Mouse (Mus musculus) layer of hippocampus, adult 11-12 months (tissue): ENCODE results near the gene Fam171a2.
"Not testable (repeated sequence)": the region's sequence is repeated elsewhere in the genome, so short reads cannot be mapped to it uniquely, and the experiment has no call there.

ENCODE experiments used
- DNase-seq: peaks from one replicate; pipeline ENCODE4 v3.0.0; 2022; ENCODE audit warnings: low spot score

The Fam171a2 gene

DNA sequence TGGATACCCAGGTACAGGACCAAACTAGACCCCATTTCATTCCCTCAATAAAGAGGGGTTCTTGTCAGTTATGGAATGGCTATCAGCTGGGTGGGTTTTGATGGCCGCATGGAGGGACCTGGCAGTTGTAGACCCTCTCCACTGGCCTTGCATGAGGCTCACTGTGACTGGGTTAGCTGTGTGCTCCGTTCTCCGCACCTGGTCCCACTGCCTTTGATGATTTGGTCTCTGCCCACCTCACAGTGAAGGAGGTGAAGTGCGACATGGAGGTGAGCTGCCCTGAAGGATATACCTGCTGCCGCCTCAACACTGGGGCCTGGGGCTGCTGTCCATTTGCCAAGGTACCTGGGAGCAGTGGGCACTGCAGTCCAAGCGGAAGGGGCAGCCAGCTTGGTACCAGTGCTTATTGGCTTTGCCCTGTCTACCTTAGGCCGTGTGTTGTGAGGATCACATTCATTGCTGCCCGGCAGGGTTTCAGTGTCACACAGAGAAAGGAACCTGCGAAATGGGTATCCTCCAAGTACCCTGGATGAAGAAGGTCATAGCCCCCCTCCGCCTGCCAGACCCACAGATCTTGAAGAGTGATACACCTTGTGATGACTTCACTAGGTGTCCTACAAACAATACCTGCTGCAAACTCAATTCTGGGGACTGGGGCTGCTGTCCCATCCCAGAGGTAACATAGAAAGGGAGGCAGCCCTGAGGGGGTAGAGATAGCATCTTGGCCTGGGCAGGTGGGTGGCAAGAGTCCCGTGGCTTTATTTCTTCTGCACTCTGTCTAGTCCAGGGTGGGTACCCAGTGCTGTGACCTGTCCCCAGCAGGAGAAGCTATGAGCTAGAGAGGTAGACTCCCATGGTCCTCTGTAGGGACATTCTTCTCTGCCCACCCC lies 12.4 kb downstream of the Fam171a2 start:
- DNase-seq, result no peak

GRCm38 (mm10) chr11:102434406-102434805 lies 13.1 kb downstream of the Fam171a2 start:
- DNase-seq, result peak; percentile 90

GRCm38 (mm10) chr11:102433866-102434265 lies 13.6 kb downstream of the Fam171a2 start:
- no peak for DNase-seq

DNA sequence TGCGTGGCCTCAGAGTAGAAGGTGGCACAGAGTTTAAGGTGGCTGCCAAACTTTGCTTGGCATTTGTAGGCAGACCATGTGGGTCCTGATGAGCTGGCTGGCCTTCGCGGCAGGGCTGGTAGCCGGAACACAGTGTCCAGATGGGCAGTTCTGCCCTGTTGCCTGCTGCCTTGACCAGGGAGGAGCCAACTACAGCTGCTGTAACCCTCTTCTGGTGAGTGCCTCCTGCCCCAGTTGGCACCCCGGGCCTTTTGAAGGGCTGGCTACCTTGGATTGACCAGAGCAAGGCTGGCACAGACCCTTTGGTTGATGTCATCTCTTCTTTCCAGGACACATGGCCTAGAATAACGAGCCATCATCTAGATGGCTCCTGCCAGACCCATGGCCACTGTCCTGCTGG lies 14.6 kb downstream of the Fam171a2 start:
- DNase-seq, result peak; percentile 37

DNA sequence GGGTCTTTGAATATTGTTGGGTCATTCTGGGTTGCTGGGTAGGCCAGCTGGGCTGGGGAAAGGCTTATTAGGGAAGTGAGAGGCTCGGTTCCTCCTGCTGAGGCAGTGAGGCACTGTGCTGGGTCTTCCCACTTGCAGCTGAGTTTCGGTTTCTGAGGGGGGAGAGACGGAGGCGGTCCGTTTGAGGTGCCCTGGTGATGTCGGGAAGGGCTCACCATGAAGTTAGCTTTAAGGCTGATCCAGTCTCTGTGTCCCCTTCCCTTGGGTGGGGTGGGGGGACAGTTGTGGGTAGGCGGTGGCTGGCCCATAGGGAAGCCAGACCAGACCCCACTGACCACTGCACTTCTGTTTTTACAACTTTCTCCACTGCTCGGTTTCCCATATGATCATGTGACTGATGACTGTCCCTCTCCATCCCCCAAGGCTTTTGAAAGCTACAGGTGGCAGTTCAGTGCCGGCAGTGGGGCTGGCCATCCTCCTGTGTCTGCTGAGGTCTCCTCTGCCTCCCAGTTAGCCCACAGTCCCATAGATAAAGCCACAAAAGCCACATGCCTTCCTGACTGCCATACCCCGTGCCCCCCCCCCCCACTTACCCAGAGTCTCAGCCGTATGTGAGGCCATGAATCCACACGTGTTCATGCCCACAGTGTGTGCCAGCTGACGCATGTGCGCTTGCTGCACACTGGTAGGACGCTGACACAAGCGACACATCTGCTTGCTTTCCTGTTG lies 15.2 kb downstream of the Fam171a2 start:
- peak; percentile 46 for DNase-seq

DNA sequence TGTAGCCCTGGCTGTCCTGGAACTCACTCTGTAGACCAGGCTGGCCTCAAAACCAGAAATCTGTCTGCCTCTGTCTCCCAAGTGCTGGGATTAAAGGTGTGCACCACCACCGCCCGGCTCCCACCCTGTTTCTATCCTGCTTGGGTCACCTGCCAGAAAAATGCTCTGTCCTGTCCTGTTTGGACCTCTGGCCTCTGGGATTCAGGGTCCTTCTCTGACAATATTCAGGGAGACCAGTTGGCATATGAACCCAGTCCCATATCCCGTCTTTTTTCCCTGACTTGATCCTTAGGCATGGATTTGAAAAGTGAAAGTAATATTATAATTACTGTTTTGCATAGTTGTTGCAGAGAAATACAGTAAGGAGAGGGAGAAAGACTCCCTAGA lies 15.8 kb downstream of the Fam171a2 start:
- no peak for DNase-seq

GRCm38 (mm10) chr11:102431018-102431645 lies 16.4 kb downstream of the Fam171a2 start:
- DNase-seq, result peak; percentile 87

DNA sequence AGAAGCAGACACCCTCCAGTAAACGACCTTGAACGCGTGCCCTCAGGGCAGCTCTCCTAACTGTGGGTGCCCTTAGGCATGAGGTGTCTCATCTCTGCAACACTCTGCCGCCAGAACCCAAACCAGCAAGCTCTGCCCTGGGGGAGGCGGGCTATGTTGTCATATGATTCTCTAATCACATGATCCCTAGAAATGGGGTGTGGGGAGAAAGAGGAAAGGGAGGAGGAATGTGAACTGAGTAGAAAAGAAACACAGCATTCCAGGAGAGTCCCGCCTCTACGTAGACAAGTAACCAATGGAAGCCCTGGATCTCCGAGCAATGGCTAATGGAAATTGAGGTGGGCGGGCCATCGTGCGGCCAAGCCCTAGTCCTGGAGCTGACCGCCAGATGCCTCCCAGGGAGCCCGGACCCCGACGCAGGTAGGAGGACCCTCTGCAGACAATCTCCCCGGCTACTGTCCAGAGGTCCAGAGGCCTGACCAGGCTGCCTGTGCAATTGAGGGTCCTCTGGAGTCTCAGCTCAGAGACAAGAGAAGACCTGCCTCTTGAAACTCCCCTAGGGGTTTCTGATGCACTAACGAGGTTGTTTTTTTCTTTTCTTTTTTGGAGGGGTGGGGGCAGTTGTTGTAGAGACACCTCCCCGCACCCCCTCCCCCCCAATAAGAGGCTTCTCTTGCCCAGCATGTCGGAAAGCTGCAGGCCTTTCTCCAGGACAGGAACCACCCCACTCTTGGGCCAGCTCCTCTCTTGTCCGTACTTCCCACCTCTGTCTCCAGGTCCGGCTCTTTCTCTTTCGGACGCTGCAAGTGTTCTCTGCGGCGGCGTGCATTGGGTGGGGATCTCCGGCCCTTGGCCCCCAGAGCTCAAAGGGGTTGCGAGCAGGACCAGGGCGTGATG lies 17.1 kb downstream of the Fam171a2 start, which contains the start of gene Grn:
Gene Grn, plus strand, starts transcription at position 195 of the 897 bp plus-strand sequence.
- DNase-seq, result peak; percentile 95

DNA sequence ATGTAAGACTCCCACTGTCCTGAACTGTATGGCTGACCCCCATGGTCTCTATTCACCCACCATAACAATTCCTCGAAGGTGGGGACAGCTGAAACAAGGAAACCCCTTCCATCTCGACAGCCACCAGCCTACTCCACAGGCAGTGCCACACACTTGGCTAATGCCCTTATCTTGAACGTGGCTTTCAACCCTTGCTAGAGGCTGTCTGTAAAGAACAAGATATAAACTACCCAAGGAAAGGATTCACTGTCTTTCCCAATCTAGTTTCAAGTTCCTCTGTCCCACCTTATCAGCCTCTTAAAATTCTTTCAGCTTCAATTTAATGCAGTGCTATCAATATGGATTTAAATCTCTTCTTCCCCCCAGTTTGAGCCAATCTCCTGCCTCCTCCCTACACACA lies 17.9 kb downstream of the Fam171a2 start:
- no peak for DNase-seq

- no peak for DNase-seq
Observed at GRCm38 (mm10) chr11:102428981-102429540, 18.4 kb downstream of the Fam171a2 start.

GRCm38 (mm10) chr11:102425555-102426316 lies 21.7 kb downstream of the Fam171a2 start:
- DNase-seq, result no peak

- no peak for DNase-seq
Observed at GRCm38 (mm10) chr11:102424666-102425065, 22.8 kb downstream of the Fam171a2 start.

DNA sequence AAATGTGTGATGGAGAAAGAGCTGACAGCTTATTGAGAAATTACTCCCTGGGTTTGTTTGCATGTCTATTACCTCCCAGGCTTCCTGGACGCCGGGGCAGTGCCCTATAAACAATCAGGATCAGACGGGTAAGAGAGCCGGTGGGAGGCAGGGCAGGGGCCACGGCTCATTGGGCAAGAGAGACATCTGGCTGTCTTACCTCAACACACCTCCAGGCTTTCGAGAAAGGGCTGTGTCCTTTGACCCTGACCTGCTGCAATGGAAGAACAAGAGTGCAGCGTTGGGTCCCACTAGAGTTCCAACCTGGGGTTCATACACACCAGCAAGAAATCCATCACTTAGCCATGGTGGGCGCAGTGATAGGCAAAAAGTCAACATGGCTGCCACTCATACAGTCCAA lies 25.9 kb downstream of the Fam171a2 start:
- DNase-seq, result no peak

- DNase-seq, result no peak
Observed at GRCm38 (mm10) chr11:102418887-102419286, 28.6 kb downstream of the Fam171a2 start.

GRCm38 (mm10) chr11:102417160-102417559 lies 30.3 kb downstream of the Fam171a2 start:
- DNase-seq, result no peak

GRCm38 (mm10) chr11:102415034-102415802 lies 32.3 kb downstream of the Fam171a2 start:
- DNase-seq, result no peak

DNA sequence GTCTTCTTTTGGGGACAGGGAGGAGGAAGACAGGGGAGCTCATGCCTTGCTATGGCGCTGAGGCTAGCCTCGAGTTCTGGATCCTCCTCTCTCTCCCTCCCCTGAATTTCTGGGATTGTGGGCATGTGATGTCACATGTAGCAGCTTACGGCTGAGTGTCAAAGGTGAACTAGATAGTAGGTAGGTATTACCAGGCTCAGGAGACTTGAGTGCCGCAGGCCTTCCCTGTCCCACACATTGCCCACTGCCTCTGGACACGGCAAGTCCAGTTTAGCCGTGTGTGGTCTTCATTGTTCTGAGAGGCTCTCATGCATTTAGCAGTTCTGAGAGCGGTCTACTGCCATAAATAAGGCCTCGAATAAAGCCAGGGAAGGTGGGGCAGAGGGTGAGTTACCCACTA lies 34.4 kb downstream of the Fam171a2 start:
- DNase-seq, result no peak

DNA sequence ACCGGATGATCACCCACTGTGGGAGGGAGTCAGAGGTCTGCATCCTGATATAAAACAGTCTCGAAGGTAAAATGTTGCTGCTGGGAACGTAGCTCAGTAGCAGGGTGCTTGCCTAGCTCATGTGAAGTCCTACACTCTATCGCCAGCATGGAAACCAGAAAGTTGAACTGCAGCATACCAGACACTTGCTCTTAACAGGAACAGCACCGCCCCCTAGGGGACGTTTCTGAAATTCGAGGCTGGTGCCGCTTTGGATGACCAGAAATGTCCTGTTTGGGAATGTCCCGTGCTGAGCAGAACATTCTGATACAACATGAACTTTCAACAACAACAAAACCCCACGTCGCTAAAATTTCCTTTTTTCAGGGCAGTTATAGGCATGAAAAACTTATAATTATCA lies 35.8 kb downstream of the Fam171a2 start:
- DNase-seq, result peak; percentile 96

- no peak for DNase-seq
Observed at GRCm38 (mm10) chr11:102411061-102411460, 36.4 kb downstream of the Fam171a2 start.

- DNase-seq, result not testable (repeated sequence)
Observed at GRCm38 (mm10) chr11:102410345-102410744, 37.1 kb downstream of the Fam171a2 start.
